Mouse (Mus musculus): Measurements from ENCODE around the gene Polr3e.
"Not testable (repeated sequence)": the region's sequence is repeated elsewhere in the genome, so short reads cannot be mapped to it uniquely, and the experiment has no call there.

The Polr3e gene

GRCm38 (mm10) chr7:120972471-120972870 lies 54.9 kb downstream of the Polr3e start:
- in situ Hi-C loops (cut with MboI; ENCODE audit: low sequenced_read_pairs), result not testable (repeated sequence)

- in situ Hi-C loops (cut with MboI; ENCODE audit: low sequenced_read_pairs), result no loop called here
Observed at GRCm38 (mm10) chr7:120974001-120974400, 56.5 kb downstream of the Polr3e start.

- in situ Hi-C loops (cut with MboI; ENCODE audit: low sequenced_read_pairs), result no loop called here
Observed at GRCm38 (mm10) chr7:120977063-120977462, 59.5 kb downstream of the Polr3e start.

- in situ Hi-C loops (cut with MboI; ENCODE audit: low sequenced_read_pairs), result no loop called here
Observed at GRCm38 (mm10) chr7:120980041-120980440, 62.5 kb downstream of the Polr3e start.

- in situ Hi-C loops (cut with MboI; ENCODE audit: low sequenced_read_pairs), result no loop called here
Observed at GRCm38 (mm10) chr7:120980931-120981924, 63.7 kb downstream of the Polr3e start.

- in situ Hi-C loops (cut with MboI; ENCODE audit: low sequenced_read_pairs), result no loop called here
Observed at GRCm38 (mm10) chr7:120982200-120982841, 64.8 kb downstream of the Polr3e start, which contains the start of the genes Cdr2 and Mfsd13b. Cdr2 (minus strand) TSS chr7:120982312. Mfsd13b (plus strand) TSS chr7:120982509.

- in situ Hi-C loops (cut with MboI; ENCODE audit: low sequenced_read_pairs), result no loop called here
Observed at GRCm38 (mm10) chr7:120982968-120983367, 65.4 kb downstream of the Polr3e start.

GRCm38 (mm10) chr7:120991191-120991590 lies 73.6 kb downstream of the Polr3e start:
- in situ Hi-C loops (cut with MboI; ENCODE audit: low sequenced_read_pairs), result no loop called here

Measured in CH12F3 (cell line).